Mouse (Mus musculus) C2C12 (cell line): Measurements from ENCODE around the gene Apool. TPM values are rescaled to one million over a fixed set of nuclear protein-coding genes. Genes with fewer than 3 reads are reported as not detected.

Experiments
- H3K27me3 ChIP-seq: one replicate; pipeline ENCODE4 v1.6.1; 2011; ENCODE audit not compliant: control insufficient read depth, insufficient read depth, insufficient read length
- H3K36me3 ChIP-seq: one replicate; pipeline ENCODE4 v1.6.1; 2011; ENCODE audit not compliant: control insufficient read depth, insufficient read depth
- H3K4me3 ChIP-seq: one replicate; pipeline ENCODE4 v1.5.1; 2011; ENCODE audit warnings: mild to moderate bottlenecking, control low read depth; ENCODE audit not compliant: poor library complexity, insufficient read depth, severe bottlenecking
- H3K79me2 ChIP-seq: one replicate; pipeline ENCODE4 v1.6.1; 2011; ENCODE audit not compliant: control insufficient read depth, insufficient read depth
- H3K79me3 ChIP-seq: one replicate; pipeline ENCODE4 v1.6.1; 2011; ENCODE audit warnings: low read depth, control low read depth
- H3ac ChIP-seq: one replicate; pipeline ENCODE3; 2011; ENCODE audit warnings: low read depth; ENCODE audit not compliant: control insufficient read depth, insufficient read length
- CEBPB ChIP-seq: IDR thresholded peaks from one replicate; pipeline ENCODE4 v1.6.1; 2011; ENCODE audit warnings: low read depth, mild to moderate bottlenecking, control low read depth, moderate library complexity
- CTCF ChIP-seq: IDR thresholded peaks from one replicate; pipeline ENCODE4 v1.5.1; 2011; ENCODE audit not compliant: control insufficient read depth, insufficient read depth, insufficient read length
- FOSL1 ChIP-seq: IDR thresholded peaks from one replicate; pipeline ENCODE4 v1.8.0; 2011; ENCODE audit warnings: mild to moderate bottlenecking, low read length; ENCODE audit not compliant: poor library complexity, insufficient read depth, severe bottlenecking
- MAX ChIP-seq: IDR thresholded peaks from one replicate; pipeline ENCODE4 v1.6.1; 2011; ENCODE audit warnings: mild to moderate bottlenecking, control low read depth
- MYOD1 ChIP-seq: IDR thresholded peaks from one replicate; pipeline ENCODE4 v1.6.1; 2011; ENCODE audit warnings: low read depth; ENCODE audit not compliant: control insufficient read depth, insufficient read length
- MYOG ChIP-seq: IDR thresholded peaks from one replicate; pipeline ENCODE4 v1.6.1; 2011; ENCODE audit not compliant: control insufficient read depth, insufficient read length; ENCODE audit errors: extremely low read depth
- USF1 ChIP-seq: IDR thresholded peaks from one replicate; pipeline ENCODE4 v1.6.1; 2011; ENCODE audit warnings: low read depth, mild to moderate bottlenecking, control low read depth, moderate library complexity
- long read RNA-seq, 2 experiments: library from polyadenylated mRNA; unstranded; transcript quantifications; one replicate each; pipeline ENCODE4 v2.0.0; 2019 to 2020
- polyA plus RNA-seq: library from polyadenylated mRNA; unstranded; fragments of >200 nt; fragmentation: generic; extraction: Trizol; gene quantifications from one replicate; pipeline ENCODE4 v1.2.1, GENCODE M21; 2012; ENCODE audit warnings: missing spikeins

The Apool gene
- 9.8 TPM for polyA plus RNA-seq
- long read RNA-seq, experiment 1, transcript Apool-201 (9 exons, 1,359 nt), result major isoform, 27 of 30 reads
- long read RNA-seq, experiment 1, partial matches to known transcripts, result 1 of 30 reads
- long read RNA-seq, experiment 1, other reads (novel, unspliced or antisense), result 2 of 30 reads
- long read RNA-seq, experiment 2, transcript Apool-201 (9 exons, 1,359 nt), result major isoform, 20 of 23 reads
- long read RNA-seq, experiment 2, partial matches to known transcripts, result 0 of 23 reads
- long read RNA-seq, experiment 2, other reads (novel, unspliced or antisense), result 3 of 23 reads

DNA sequence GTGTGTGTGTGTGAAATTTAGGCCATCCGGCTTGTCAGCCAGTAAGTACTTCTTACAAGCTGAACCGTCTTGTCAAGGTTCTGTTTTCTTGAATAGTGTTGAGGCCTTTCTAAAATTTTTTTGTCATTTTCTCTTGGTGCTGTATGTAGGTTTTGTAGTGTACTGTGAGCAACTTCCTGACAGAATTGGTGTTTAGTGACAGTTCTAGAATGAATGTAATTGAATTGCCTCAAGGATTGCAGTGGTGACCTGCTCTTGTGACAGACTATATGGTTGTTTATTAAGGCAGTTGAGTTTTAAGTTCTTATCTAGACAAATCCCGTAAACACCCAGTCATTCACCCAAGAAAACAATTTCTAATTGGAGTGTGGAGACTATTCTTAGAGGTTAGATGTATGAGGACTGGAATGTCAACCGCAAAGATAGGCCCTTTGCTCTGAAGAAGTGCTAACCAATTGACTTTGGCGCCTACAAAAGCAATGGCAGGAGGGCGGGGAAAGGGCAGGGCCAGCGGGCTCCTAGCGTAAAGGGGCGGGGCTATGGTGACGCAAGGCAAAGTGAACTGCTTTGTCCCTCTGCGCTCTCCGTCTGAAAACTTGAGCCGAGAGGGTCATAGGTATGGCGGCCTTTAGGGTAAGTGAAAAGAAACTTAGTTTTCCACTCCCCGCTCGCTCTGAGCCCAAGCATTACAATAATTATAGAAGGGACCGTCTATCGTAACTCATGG, at the start of gene Apool:
Gene Apool, plus strand, starts transcription at position 531 of the 727 bp plus-strand sequence.
- H3K4me3 ChIP-seq, result peak within 1 kb of the TSS; percentile 46
- peak within 1 kb of the TSS; percentile 44 for H3ac ChIP-seq
- H3K79me2 ChIP-seq, result no peaks in the 10 kb centered on the region
- H3K79me3 ChIP-seq, result no peaks in the 10 kb centered on the region
- no peaks in the 10 kb centered on the region for H3K27me3 ChIP-seq
- no peaks in the 10 kb centered on the region for H3K36me3 ChIP-seq
- no peak for TF ChIP-seq FOSL1
- TF ChIP-seq CEBPB, result no peak
- TF ChIP-seq MYOD1, result no peak
- TF ChIP-seq CTCF, result no peak
- no peak for TF ChIP-seq MYOG

DNA sequence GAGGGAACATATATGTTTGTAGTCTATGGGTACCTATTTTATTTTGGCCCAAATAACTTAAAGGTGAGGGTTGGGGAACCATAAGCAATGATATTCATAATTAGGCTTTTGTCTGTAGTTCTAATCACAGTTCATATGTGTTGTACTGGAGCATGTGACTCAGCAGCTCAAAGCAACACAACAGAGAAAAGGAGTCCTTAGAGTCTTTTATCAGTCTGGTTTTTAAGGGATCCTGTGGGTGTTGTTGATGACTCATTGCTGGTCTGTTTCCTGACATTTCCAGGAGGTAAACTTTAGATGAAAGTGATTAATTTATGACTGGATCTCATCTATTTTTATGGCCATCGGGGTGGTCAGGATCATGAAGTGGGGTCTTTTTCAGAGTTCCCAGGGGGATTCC, 37.6 kb upstream of the Apool start:
- H3K36me3 ChIP-seq, result no peaks in the 10 kb centered on the region
- H3K79me2 ChIP-seq, result no peaks in the 10 kb centered on the region
- no peak overlapping the region for H3ac ChIP-seq
- H3K4me3 ChIP-seq, result no peak overlapping the region
- H3K79me3 ChIP-seq, result no peaks in the 10 kb centered on the region
- TF ChIP-seq MAX (no peak), CEBPB (no peak), MYOG (no peak), USF1 (no peak), CTCF (no peak), MYOD1 (no peak)
- no peaks in the 10 kb centered on the region for H3K27me3 ChIP-seq

GRCm38 (mm10) chrX:112311531-112311887, 375 bp downstream of the Apool start:
- H3K79me2 ChIP-seq, result no peaks in the 10 kb centered on the region
- no peaks in the 10 kb centered on the region for H3K36me3 ChIP-seq
- H3ac ChIP-seq, result peak overlapping the region; percentile 44
- TF ChIP-seq CTCF, result no peak
- peak overlapping the region; percentile 46 for H3K4me3 ChIP-seq
- H3K79me3 ChIP-seq, result no peaks in the 10 kb centered on the region
- H3K27me3 ChIP-seq, result no peaks in the 10 kb centered on the region

GRCm38 (mm10) chrX:112312094-112312493, 960 bp downstream of the Apool start:
- TF ChIP-seq FOSL1, result no peak
- no peak for TF ChIP-seq USF1
- no peak for TF ChIP-seq CTCF
- no peak for TF ChIP-seq MAX
- no peak for TF ChIP-seq CEBPB
- no peak for TF ChIP-seq MYOD1
- no peak for TF ChIP-seq MYOG
- Histone ChIP-seq H3ac (no peak overlapping the region), H3K36me3 (no peaks in the 10 kb centered on the region), H3K79me3 (no peaks in the 10 kb centered on the region), H3K27me3 (no peaks in the 10 kb centered on the region), H3K79me2 (no peaks in the 10 kb centered on the region), H3K4me3 (peak overlapping the region; percentile 46)

GRCm38 (mm10) chrX:112320273-112320672, 9.1 kb downstream of the Apool start:
- Histone ChIP-seq H3K27me3 (no peaks in the 10 kb centered on the region), H3K36me3 (no peaks in the 10 kb centered on the region), H3K4me3 (no peak overlapping the region), H3K79me3 (no peaks in the 10 kb centered on the region), H3ac (no peak overlapping the region), H3K79me2 (no peaks in the 10 kb centered on the region)
- TF ChIP-seq MYOG (no peak), FOSL1 (no peak), USF1 (no peak), CEBPB (no peak), MYOD1 (no peak), CTCF (no peak), MAX (no peak)

DNA sequence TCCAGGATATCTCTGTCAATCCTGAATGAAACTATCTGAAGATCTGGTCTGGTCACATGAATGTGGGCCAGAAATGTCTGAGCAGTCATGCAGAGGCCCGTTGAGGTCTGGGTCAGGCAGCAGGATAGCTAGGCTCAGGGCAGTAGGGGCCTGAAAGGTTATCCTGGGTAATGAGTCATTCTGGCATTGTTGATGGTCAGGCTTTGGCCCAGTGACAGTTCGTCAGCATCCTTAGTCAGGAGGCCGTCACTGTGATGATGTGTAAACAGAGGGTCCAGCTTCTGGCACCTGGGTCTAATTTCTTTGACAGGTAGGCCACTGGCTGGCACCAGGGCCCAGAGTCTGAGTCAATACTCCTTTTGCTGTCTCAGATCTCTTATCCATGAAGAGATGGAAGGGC, 28.4 kb downstream of the Apool start:
- no peak overlapping the region for H3ac ChIP-seq
- no peak overlapping the region for H3K4me3 ChIP-seq
- no peaks in the 10 kb centered on the region for H3K36me3 ChIP-seq
- no peak for TF ChIP-seq CEBPB
- TF ChIP-seq USF1, result no peak
- TF ChIP-seq MYOD1, result no peak
- TF ChIP-seq FOSL1, result no peak
- TF ChIP-seq MAX, result no peak
- TF ChIP-seq MYOG, result no peak
- TF ChIP-seq CTCF, result no peak
- H3K79me3 ChIP-seq, result no peaks in the 10 kb centered on the region
- no peaks in the 10 kb centered on the region for H3K27me3 ChIP-seq
- no peaks in the 10 kb centered on the region for H3K79me2 ChIP-seq
